Mouse (Mus musculus): ENCODE results near the gene Arhgap30.

- TF ChIP-seq MEF2A (IDR thresholded peaks at IDR 0.05; ENCODE audit: borderline replicate concordance, low read depth, low read length): peak; percentile 56
- no peak for TF ChIP-seq SMC3 (IDR thresholded peaks at IDR 0.05; ENCODE audit: low read depth, low read length)
- no peak for TF ChIP-seq CTCF (conservative IDR thresholded peaks at IDR 0.05 in 1 of 2, IDR thresholded peaks at IDR 0.05 in 1 of 2; ENCODE audit: low read depth in 2 of 2, low read length in 2 of 2)
- peak; percentile 93 for TF ChIP-seq POLR2A (IDR thresholded peaks at IDR 0.05; ENCODE audit: low read depth, low read length)
- peak; percentile 46; the same call in 1 of the 2 replicates for TF ChIP-seq MYC (IDR thresholded peaks at IDR 0.05; ENCODE audit: low read depth, low read length)
- peak; percentile 94 for TF ChIP-seq TCF12 (IDR thresholded peaks at IDR 0.05; ENCODE audit: low read depth, low read length)
- peak; percentile 58; the same call in 1 of the 2 replicates for TF ChIP-seq MAX (IDR thresholded peaks at IDR 0.05; ENCODE audit: low read length)
- TF ChIP-seq CHD1 (IDR thresholded peaks at IDR 0.05; ENCODE audit: low read depth, low read length): no peak
- TF ChIP-seq HCFC1 (IDR thresholded peaks at IDR 0.05; ENCODE audit: low read depth, low read length): peak; percentile 90
- no peak for TF ChIP-seq BHLHE40 (IDR thresholded peaks at IDR 0.05; ENCODE audit: low read depth, low read length)
- peak; percentile 77; the same call in 1 of the 2 replicates for TF ChIP-seq POLR2AphosphoS2 (IDR thresholded peaks at IDR 0.05; ENCODE audit: low read depth, low read length)
- TF ChIP-seq CHD2 (IDR thresholded peaks at IDR 0.05; ENCODE audit: low read length): no peak
- TF ChIP-seq RAD21 (IDR thresholded peaks at IDR 0.05; ENCODE audit: low read depth, low read length): no peak
- TF ChIP-seq ZMIZ1 (IDR thresholded peaks at IDR 0.05; ENCODE audit: low read depth, low read length): peak; percentile 88
These were observed 43.3 kb upstream of the Arhgap30 start, which contains the start of the genes Nit1 and Pfdn2 for GRCm38 (mm10) chr1:171345225-171346094.

Data from CH12.LX (cell line).